In the genomic region with DNA sequence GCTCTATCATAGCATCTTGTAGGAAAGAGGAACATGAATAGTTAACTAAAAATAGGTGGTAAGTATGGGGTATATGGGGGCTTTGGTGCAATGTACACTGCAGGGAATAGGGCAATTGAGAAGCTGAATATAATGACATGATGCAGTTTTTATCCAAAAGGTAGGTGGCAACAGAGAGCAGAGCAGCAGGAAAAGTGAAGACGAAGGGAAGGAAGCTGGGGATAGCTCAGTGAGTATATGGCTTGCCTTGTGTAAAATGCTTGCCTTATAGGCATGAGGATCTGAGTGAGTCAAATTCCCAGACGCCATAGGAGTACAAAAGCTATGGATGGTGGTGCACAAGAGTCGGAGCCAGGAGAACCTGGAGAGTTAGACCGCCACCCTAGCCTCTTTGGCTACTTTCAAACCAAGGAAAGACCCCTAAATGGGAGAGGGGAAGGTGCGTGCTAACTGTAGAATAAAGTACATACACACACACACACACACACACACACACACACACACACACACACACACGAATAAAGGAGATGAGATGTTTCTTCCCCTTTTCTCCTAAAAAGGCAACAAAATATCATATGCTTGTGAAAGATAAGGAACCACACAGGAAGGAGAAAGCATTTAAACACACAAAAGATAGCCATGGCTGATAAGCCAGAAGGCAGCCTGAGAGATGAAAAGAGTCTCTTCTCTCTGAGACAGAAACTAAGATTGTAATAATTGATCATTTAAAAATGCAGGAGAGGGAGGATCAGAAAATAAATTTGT, we compare ENCODE assay signal across 11 mouse cellular contexts. TPM values are rescaled to one million over a fixed set of nuclear protein-coding genes. Genes with fewer than 3 reads are reported as not detected.
DNase-seq lines count a peak whose midpoint lies in the region; ATAC-seq and TF ChIP-seq lines count a peak whose summit lies in the region.
"Had no signal": no experiment of that assay in that cellular context is flagged by ENCODE, and none has a peak within 500 bp of the region (broad histone marks: within the 10 kb centered on the region; RNA-seq: fewer than 3 reads in every experiment).

No protein-coding gene starts in this region.

- no peak overlapping the region for H3K4me2 ChIP-seq in forebrain, postnatal 0 days (ENCODE audit: low read depth)
- no peak overlapping the region for H3K4me2 ChIP-seq in forebrain, embryonic 11.5 days (ENCODE audit: low read depth, low read length, severe bottlenecking)
- no peak overlapping the region for H3K4me2 ChIP-seq in midbrain, postnatal 0 days (ENCODE audit: low read depth, low read length, poor library complexity, severe bottlenecking)

- peak; percentile 34 for TF ChIP-seq CTCF in forebrain, postnatal 0 days (IDR thresholded peaks at IDR 0.05; ENCODE audit: low read depth)
- peak; percentile 45 for TF ChIP-seq CTCF in midbrain, postnatal 0 days (IDR thresholded peaks at IDR 0.05)

- H3K27ac ChIP-seq in forebrain, postnatal 0 days (ENCODE audit: low read depth, low read length): no peak overlapping the region
- H3K27ac ChIP-seq in forebrain, embryonic 11.5 days (ENCODE audit: low read depth, low read length): no peak overlapping the region
- no peak overlapping the region for H3K27ac ChIP-seq in midbrain, postnatal 0 days (ENCODE audit: low read depth, low read length)
- no peak overlapping the region for H3K27ac ChIP-seq in midbrain, embryonic 10.5 days (replicated peaks)

- no peak for ATAC-seq in forebrain, postnatal 0 days
- ATAC-seq in forebrain, embryonic 11.5 days (replicated peaks; ENCODE audit: low FRiP score): no peak
- no peak for ATAC-seq in midbrain, postnatal 0 days (ENCODE audit: low FRiP score)
- ATAC-seq in common myeloid progenitor, adult 5-6 weeks (replicated peaks; ENCODE audit: low read depth, poor library complexity, severe bottlenecking): peak; percentile 87
- ATAC-seq: hindbrain, embryonic 16.5 days had no signal

- no peaks in the 10 kb centered on the region for H3K27me3 ChIP-seq in forebrain, postnatal 0 days (ENCODE audit: insufficient read depth, low read length)
- no peaks in the 10 kb centered on the region for H3K27me3 ChIP-seq in forebrain, embryonic 11.5 days (ENCODE audit: control insufficient read depth, insufficient read depth, low read length)
- no peaks in the 10 kb centered on the region for H3K27me3 ChIP-seq in midbrain, postnatal 0 days (ENCODE audit: insufficient read depth, low read length)
- no peaks in the 10 kb centered on the region for H3K27me3 ChIP-seq in midbrain, embryonic 10.5 days (ENCODE audit: low read depth, poor library complexity, severe bottlenecking)

- peaks cover 37% of the 10 kb centered on the region for H3K36me3 ChIP-seq in forebrain, postnatal 0 days (ENCODE audit: insufficient read depth)
- no peaks in the 10 kb centered on the region for H3K36me3 ChIP-seq in forebrain, embryonic 11.5 days (ENCODE audit: control insufficient read depth, insufficient read depth, low read length)
- peaks cover 33% of the 10 kb centered on the region for H3K36me3 ChIP-seq in midbrain, postnatal 0 days (ENCODE audit: insufficient read depth, low read length)
- peaks cover 6% of the 10 kb centered on the region; the same call in 1 of the 2 replicates for H3K36me3 ChIP-seq in midbrain, embryonic 10.5 days

- no peak overlapping the region for H3K4me3 ChIP-seq in forebrain, postnatal 0 days (ENCODE audit: low read depth, low read length)
- H3K4me3 ChIP-seq in forebrain, embryonic 11.5 days (ENCODE audit: low read depth, low read length): no peak overlapping the region
- no peak overlapping the region for H3K4me3 ChIP-seq in midbrain, postnatal 0 days (ENCODE audit: low read depth, low read length)
- no peak overlapping the region for H3K4me3 ChIP-seq in midbrain, embryonic 10.5 days
- H3K4me3 ChIP-seq: erythroblast, embryonic 14.5 days; myocyte had no signal

- 91% methylated on average over 6 of the region's 6 CpGs for WGBS in forebrain, postnatal 0 days
- 89% methylated on average over 6 of the region's 6 CpGs for WGBS in forebrain, embryonic 11.5 days
- WGBS in midbrain, postnatal 0 days: 94% methylated on average over 6 of the region's 6 CpGs
- 92% methylated on average over 6 of the region's 6 CpGs for WGBS in midbrain, embryonic 10.5 days

- no peak overlapping the region for H3K9ac ChIP-seq in forebrain, postnatal 0 days
- no peak overlapping the region for H3K9ac ChIP-seq in forebrain, embryonic 11.5 days (ENCODE audit: low read length)
- no peak overlapping the region for H3K9ac ChIP-seq in midbrain, postnatal 0 days (replicated peaks; ENCODE audit: low read length, poor library complexity, severe bottlenecking)

- H3K4me1 ChIP-seq in forebrain, postnatal 0 days (ENCODE audit: insufficient read depth): no peaks in the 10 kb centered on the region
- no peaks in the 10 kb centered on the region for H3K4me1 ChIP-seq in forebrain, embryonic 11.5 days (replicated peaks; ENCODE audit: control insufficient read depth, insufficient read depth, low read length)
- H3K4me1 ChIP-seq in midbrain, postnatal 0 days (ENCODE audit: insufficient read depth, low read length): no peaks in the 10 kb centered on the region
- peaks cover 4% of the 10 kb centered on the region for H3K4me1 ChIP-seq in midbrain, embryonic 10.5 days

- DNase-seq in forebrain, postnatal 0 days: no peak
- no peak for DNase-seq in forebrain, embryonic 11.5 days (ENCODE audit: low spot score)
- no peak for DNase-seq in midbrain, postnatal 0 days (ENCODE audit: low spot score)
- DNase-seq in midbrain, embryonic 10.5 days (ENCODE audit: low spot score): no peak
- no peak for DNase-seq in embryo, embryonic 11 days
- no peak for DNase-seq in B cell, adult 2 months
- DNase-seq in adrenal gland, postnatal 25 days: no peak

- no peaks in the 10 kb centered on the region for H3K9me3 ChIP-seq in forebrain, postnatal 0 days (ENCODE audit: low read length)
- H3K9me3 ChIP-seq in forebrain, embryonic 11.5 days (ENCODE audit: control insufficient read depth, low read length): no peaks in the 10 kb centered on the region
- no peaks in the 10 kb centered on the region for H3K9me3 ChIP-seq in midbrain, postnatal 0 days (ENCODE audit: low read length)
- H3K9me3 ChIP-seq in midbrain, embryonic 10.5 days (replicated peaks): no peaks in the 10 kb centered on the region

RNA-seq across cellular contexts. Expression of a gene that starts 31.3 kb away (rescaled TPM):
- 30.8 and 43.8 TPM in 2 replicates for total RNA-seq in forebrain, postnatal 0 days (2014; rRNA removed)
- 13.3 and 15.6 TPM in 2 replicates for polyA plus RNA-seq in forebrain, postnatal 0 days (2015; fragmentation: Nextera tagmentation; extraction: Ambion mirVana)
- 16.0 and 19.5 TPM in 2 replicates for polyA plus RNA-seq in forebrain, embryonic 11.5 days (2014; fragmentation: Nextera tagmentation; extraction: Ambion mirVana)
- total RNA-seq in midbrain, postnatal 0 days (2014; rRNA removed): 15.1 and 29.5 TPM in 2 replicates
- 12.6 and 13.2 TPM in 2 replicates for polyA plus RNA-seq in midbrain, postnatal 0 days (2015; fragmentation: Nextera tagmentation; extraction: Ambion mirVana)
- polyA plus RNA-seq in midbrain, embryonic 10.5 days (2016; fragmentation: Nextera tagmentation; extraction: Ambion mirVana): 14.6 and 16.7 TPM in 2 replicates
- total RNA-seq in common myeloid progenitor, adult 5-6 weeks (2017): 11.3 and 12.3 TPM in 2 replicates
- 48.5 and 65.1 TPM in 2 replicates for total RNA-seq in adrenal gland, postnatal 25 days (2021)
